Mouse (Mus musculus) liver, adult (tissue): ENCODE results near the gene Ski.

Experiments used
- GATA4 ChIP-seq: IDR thresholded peaks from 2 replicates; pipeline ENCODE4 v1.6.1; 2014; ENCODE audit warnings: mild to moderate bottlenecking, low read length; ENCODE audit not compliant: insufficient replicate concordance

Ski gene

DNA sequence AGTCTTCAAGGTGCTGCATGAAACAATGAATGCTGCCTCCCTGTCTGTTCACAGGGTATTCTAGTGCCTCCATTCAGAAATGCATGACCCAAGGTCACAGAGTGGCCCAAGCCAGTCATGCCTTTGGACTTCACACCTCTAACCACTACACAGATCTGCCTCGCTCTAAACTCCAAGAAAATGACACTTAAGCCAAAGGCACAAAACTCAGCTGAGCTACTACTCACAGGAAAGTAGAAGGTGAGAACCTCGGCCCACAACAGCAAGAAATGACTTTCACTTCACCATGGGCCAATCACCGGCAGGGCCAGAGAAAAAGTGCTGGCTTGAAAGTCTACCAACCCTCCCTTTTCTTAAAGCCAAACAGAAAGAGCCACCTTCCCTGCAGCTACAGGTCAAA lies 14.6 kb downstream of the Ski start:
- TF ChIP-seq GATA4, result no peak

GRCm38 (mm10) chr4:155206498-155206897 lies 15.9 kb downstream of the Ski start:
- TF ChIP-seq GATA4, result no peak

DNA sequence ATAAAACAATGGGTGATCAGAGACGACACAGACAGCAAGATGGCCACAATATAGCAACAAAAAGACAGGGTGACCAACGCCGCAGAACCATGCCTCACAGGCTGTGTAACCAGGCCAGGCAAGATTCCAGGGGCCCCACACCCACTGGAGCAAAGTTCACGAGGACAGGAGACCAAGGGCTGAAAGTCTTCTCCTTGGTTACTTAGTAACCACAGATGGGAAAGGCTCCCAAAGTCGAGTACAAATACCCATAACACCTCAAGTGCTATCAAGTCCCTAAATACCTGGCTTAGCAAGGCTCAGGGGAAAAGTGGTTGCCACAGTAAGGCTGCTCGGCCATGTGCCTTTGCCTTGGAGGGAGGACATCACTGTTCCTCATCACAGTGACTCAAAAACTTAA lies 16.5 kb downstream of the Ski start:
- no peak for TF ChIP-seq GATA4

GRCm38 (mm10) chr4:155201764-155202163 lies 20.6 kb downstream of the Ski start:
- TF ChIP-seq GATA4, result no peak

- no peak for TF ChIP-seq GATA4
These were observed 21.5 kb downstream of the Ski start for GRCm38 (mm10) chr4:155200861-155201390.

DNA sequence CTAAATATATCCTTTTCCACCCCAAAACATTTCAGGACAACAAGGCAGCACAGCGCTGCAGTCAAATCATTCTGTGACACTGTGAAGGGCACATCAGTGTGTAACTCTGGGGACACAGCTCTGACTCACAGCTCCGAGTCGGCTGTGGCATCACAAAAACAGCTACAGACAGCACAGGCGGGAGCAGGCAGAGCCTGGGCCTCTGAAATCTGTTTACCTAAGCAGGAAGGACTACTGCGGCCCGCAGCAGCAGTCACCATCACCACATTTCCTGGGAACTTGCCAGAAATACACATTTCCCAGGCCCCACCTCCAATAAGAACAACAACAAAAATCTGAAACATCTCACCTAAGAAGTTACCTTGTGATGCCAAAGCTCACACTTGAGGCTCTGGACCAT lies 24.7 kb downstream of the Ski start:
- no peak for TF ChIP-seq GATA4

DNA sequence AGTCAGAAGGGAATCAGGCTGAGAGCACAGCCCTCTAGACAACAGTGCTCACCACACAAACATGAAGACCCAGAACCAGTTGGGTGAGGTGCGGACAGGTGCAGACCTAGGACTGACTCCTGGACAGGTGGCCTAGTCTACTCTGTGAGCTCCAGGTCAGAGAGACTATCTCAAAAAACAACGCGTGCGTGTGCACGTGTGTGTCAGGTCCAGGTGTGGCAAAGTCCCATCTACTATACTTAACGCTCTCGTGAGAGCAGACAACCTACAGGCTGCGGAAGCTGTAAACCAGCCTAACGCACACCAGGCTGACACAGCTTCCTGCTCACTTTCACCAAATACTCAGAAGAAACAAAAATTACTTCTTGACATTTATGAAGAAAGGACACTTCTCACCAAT lies 27.2 kb downstream of the Ski start:
- no peak for TF ChIP-seq GATA4

- no peak for TF ChIP-seq GATA4
These were observed 32.1 kb downstream of the Ski start for GRCm38 (mm10) chr4:155190275-155190674.

DNA sequence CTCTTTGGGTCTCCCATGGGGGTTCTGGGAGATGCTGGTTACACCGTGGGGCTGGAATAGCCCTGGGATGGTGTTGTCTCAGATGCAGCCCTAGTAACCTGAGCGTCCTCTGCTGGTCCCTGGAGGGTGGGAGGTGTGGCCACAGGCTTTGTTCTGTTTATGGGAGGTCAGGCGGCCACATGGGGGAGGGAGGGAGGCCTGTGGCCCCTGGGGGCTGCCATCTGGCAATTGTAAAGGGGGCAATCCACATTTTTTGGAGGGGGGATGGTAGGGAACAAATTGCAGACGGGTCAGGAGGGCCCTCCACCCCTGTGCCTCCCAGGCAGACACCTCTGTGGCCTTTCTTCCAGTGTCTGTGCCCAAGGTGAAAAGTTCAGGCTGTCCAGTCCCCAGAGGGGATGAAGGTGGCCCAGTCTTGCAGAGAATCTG lies 32.7 kb downstream of the Ski start:
- no peak for TF ChIP-seq GATA4

DNA sequence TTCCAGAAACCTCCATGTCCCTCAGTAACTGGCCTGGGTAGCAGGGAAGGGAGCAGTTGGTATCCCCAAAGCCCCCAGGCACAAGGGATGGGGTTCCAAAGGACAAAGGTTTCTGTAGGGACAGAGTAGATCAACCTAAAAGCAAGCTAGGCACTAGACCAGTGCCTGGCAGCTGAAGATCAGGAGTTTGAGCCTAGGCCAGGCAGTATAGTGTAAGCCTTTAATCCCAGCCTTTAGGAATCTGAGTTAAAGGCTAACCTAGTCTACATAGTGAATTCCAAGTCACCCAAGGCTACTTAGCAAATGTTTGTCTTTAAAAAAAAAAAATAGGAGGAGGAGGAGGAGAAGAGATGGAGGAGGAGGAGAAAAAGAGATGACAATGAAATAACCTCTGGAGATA lies 33.6 kb downstream of the Ski start:
- no peak for TF ChIP-seq GATA4

DNA sequence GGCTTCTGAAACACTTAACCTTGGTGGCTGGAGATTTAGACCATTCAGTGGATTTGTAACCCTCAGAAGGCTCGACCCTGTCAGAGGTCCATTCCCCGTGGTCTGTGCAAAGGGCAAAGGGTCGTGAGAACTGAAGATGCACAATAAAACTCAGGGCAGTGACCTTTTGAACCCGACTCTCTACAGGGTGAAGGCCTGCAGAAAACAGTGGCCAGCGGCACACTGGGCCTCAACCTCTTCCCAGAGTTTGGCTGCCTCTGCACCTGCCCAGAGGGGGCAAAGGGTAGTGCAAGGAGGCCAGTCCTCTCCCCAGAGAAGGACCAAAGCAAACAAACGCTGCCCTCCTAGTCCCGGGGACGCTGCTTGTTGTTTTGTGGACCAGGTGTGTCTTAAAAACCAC lies 34.1 kb downstream of the Ski start:
- TF ChIP-seq GATA4, result no peak

- TF ChIP-seq GATA4, result no peak
These were observed 35.2 kb downstream of the Ski start for GRCm38 (mm10) chr4:155187192-155187674.

DNA sequence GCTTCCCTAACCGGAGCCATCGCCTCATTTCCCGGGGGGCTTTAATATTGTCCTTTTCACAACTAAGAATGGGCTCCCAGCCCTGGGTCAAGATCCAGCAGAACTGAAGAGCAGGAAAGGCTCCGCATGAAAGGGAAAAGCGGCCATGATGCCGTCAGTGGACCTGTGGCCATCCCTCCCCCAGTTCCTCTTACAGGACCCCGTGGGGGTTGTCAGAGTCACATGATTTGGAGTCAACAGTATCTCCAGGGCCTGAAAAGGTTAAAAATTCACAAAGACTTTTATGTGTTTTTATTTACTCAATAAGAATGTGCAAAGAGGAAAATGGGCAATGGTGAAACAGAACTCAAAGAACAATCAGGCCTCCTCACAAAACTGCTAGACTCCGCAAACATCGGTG lies 36.5 kb downstream of the Ski start:
- TF ChIP-seq GATA4, result no peak

DNA sequence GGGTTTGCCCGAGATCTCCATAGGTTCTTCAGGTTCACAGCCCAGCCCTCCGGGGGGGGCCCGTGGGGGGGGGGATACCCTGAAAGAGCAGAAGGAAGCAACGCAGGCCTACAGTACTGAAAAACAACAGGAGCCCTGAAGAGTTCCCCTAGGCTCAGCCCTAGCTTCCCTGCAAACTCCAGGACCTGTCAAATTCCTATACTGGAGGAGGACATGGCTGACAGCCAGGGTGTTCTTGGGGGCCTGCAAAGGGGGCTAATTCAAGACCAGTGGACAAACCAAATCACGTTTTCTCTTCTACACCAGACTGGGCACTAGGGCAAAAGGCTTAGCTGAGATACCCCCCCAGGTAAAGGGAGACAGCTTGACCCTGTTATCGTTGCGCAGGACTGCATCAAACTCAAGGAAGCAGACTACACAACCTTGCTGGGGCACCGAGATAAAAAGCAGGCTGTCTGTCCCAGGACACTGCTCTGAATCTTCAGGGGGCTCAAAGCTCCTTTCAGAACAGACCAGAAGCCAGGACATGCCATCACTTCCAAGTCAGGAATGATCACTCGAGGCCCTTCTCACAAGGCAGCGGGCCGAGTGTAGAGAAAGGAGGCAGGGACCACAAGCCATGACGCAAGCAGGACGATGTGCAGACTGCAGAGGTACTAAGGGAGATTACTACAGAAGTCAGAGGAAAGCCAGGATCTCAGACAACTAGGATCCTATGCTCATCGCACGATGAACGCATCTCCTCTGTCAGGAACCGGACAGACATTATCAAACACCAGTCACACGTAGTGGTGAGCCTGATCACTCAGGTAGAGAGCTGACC lies 37.9 kb downstream of the Ski start:
- TF ChIP-seq GATA4, result no peak

GRCm38 (mm10) chr4:155183201-155183600 lies 39.2 kb downstream of the Ski start:
- TF ChIP-seq GATA4, result no peak

GRCm38 (mm10) chr4:155178981-155179512 lies 43.3 kb downstream of the Ski start:
- TF ChIP-seq GATA4, result no peak
